Mouse (Mus musculus) CD4-positive, CD25-positive, alpha-beta regulatory T cell, adult 2 months (primary cell): ENCODE measurements around the gene Map3k3.
"Not testable (repeated sequence)": the region's sequence is repeated elsewhere in the genome, so short reads cannot be mapped to it uniquely, and the experiment has no call there.

Source experiments
- DNase-seq: peaks from one replicate; pipeline ENCODE4 v3.0.0-alpha.2; 2012; ENCODE audit warnings: low read depth, low spot score

The Map3k3 gene

DNA sequence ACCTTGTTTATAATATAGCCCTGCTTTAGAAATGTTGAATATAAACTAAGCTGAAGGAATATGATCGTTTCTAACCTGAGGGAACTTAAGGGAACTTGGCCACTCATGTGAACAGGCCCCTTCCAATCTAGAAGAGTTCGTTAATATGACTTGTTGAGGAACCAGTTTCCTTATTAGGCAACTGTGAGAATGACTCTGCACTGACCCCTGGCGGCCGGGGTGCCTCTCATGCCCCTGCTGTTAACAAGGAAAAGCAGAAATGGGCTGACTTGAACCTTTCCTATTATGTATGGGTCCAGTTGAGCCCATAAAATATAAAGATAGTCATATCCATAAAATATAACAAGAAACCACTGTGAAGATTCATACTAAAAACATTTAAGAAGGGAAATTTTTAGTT lies 8.1 kb upstream of the Map3k3 start:
- peak; percentile 92 for DNase-seq

DNA sequence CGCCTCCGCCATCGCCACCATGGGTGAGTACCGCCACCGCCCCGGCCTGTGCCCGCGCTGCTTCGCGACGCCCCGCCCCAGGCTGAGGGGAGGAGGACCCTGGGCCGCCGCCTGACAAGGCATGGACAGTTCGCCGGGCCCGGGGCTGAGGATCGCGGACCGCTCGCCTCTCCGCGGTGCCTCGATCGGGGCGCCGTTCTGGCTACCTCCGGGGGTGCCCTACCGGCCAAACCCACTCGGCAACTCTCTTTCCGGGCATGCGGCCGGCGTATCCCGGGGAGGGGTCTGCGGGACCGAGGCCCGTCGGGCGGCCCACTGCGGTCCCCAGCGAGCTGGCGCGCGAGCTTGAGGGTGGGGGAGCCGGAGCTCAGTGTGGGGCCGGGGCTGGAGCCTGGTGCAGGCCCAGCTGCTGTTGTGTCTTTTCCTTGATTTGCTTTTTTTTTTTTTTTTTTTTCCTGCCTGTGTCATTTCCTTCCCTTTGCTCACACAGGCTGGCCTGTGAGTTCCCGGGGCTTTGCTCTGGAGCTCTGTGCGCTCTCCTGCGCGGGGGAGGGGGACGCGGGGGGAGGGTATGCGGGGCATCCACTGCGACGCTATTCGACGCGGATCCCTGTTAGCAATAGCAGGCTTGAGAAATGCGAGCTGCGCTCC lies 623 bp downstream of the Map3k3 start:
- peak; percentile 82 for DNase-seq

DNA sequence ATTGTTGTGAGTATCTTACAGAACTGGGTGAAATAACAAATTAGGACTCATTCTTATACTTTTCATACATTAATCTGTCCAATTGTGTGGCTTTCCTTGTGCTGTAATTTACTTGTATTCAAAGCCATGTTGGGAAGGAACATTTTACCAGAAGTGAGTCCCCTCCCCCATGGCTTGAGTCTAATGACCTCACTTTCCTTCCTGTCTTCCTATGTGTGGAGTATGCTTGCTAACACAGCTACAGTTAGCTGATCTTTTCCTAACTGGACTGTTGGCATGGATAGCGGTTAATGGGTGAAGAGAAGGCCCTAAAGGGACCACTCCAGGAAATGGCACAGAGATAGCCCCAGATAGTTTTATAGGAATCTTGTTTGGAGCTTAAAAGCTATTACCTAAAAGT lies 13.8 kb downstream of the Map3k3 start:
- DNase-seq: peak; percentile 35

DNA sequence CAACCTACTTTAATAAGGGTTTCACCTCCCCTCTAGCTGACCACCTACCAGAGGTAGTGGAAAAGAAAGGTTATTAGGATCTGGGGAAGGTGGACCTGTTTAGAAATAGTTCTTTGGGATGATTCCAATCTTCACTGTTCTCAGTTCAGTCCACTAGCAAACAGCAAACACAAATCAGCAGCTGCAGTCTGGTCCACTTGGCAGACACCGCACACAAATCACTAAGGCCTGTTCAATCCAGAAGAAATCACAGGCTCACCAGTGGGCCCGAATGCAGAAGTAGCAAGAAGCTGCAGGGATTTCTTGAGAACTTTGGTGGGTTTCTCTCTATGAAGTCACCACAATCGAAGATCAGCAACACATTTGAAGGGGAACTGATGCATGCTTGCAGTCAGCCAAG lies 18.5 kb downstream of the Map3k3 start:
- no peak for DNase-seq

DNA sequence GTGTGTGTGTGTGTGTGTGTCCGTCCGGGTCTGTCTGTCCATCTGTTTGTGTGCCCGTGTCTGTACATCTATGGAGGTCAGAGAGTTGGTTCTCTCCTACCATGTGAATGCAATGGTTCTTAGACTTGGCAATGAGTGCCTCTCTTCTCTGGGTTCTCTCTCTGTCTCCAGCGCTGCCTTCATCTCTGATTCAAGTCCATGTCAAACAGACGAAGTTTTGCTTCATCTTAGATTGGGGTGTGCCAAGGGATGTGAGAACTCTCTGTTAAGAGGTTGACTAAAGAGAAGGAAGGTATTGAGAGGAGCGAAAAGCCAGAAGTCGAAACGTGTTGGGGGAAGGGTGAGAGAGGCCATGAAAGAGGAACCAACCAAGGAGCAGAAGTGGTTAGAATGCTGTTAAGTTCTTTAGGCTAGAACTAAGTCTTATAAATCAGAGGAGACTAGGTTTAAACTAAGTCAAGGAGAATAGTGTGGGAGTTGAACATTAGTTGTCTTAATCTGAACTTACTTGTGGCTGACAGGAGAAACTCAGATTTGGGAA lies 21.7 kb downstream of the Map3k3 start:
- no peak for DNase-seq

DNA sequence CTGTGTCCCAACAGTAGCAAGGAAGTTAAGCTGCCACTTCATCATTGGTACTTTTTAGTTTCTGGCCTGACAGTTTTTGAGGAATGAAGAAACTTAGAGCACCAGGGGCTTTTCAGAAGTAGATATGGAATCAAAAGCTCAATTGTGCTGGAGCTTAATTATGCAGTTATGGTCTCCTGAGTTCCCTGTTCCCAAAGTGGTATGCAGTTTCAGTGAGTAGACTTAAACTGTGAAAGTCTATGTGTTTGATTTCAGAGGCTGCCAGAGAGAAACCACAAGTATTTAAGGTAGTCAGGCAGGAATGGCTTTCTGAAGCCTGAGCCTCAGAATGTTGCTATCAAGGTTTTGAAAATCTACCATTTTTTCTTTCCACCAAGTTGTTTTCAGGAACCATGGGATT lies 27.3 kb downstream of the Map3k3 start:
- no peak for DNase-seq

DNA sequence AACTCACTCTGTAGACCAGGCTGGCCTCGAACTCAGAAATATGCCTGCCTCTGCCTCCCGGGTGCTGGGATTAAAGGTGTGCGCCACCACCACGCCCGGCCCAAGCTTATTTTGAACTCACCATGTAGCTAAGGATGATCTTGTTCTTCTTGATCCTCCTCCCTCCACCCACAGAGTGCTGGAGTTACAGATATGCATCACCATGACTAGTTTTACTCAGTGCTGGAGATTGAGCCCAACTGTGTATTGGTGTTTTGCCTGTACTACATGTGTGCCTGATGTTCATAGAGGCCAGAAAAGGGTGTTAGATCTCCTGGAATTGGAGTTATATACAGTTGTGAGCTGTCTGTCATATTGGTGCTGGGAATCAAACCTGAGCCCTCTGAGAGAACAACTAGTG lies 37.8 kb downstream of the Map3k3 start:
- DNase-seq: peak; percentile 36

DNA sequence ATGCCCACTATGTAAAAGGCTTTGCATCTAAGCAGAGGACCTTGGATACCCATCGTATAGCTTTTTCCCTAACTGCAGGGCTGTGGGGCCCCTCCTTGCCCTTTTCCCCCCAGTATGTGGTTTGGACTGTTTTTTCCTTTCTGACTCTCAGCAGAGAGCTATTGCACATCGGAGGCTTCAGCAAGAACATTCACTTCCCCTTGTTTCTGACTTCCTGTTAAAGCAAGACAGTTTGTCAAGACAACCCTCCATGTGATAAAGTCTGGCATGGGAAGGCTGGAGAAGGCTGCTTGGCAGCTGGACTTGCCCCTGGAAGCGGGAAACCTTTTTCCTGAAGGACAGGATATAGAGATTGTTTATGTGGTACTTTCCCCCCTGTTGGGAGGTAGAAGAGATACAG lies 38.3 kb downstream of the Map3k3 start:
- peak; percentile 50 for DNase-seq

DNA sequence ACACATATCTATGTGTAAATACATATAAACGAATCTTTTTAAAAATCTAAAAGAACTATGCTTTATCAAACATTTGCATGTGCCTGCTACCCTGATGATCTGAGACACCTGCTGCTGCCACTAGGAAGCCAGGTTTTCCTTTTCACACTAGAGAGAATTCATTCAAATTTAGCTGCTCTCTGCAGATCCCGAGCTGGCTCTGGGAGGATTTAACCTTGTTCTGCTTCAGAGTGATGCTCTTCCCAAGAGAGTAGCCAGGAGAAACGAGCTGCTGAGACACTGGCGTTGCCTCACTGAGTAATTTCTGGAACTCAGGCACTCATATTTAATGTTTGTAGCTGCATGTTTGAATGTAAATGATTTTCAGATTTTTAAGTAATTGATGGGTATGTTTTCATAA lies 40.4 kb downstream of the Map3k3 start:
- no peak for DNase-seq

DNA sequence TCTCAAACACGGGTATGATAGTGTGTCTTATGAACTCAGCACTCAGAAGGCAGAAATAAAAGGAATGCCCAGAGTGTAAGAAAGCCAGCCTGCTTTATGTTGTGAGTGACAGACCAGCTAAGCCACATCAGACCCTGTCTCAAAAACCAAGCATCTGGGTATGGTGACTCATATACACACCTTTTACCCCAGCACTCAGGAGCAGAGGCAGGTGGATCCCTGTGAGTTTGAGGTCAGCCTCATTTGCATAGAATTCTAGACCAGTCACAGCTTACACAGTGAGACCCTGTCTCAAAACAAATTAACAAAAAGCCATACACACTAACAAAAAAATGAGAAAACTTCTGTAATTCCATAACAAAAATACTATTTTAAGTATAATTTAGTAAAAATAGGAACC lies 41.4 kb downstream of the Map3k3 start:
- DNase-seq: no peak

DNA sequence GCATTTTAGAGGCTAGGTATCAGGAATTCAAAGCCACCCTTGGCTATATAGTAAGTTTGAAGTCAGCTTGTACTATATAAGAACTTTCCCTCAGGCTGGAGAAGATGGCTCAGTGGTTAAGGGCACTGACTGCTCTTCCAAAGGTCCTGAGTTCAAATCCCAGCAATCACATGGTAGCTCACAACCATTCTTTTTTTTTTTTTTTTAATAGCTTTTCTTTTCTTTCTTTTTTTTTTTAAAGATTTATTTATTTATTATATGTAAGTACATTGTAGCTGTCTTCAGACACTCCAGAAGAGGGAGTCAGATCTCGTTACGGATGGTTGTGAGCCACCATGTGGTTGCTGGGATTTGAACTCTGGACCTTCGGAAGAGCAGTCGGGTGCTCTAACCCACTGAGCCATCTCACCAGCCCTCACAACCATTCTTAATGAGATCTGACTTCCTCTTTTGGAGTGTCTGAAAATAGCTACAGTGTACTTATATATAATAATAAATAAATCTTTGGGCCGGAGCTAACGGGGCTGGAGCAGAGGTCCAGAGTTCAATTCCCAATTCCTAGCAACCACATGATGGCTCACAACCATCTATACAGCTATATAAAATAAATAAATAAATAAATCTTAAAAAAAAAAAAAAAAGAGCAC lies 42.4 kb downstream of the Map3k3 start:
- DNase-seq: not testable (repeated sequence)

DNA sequence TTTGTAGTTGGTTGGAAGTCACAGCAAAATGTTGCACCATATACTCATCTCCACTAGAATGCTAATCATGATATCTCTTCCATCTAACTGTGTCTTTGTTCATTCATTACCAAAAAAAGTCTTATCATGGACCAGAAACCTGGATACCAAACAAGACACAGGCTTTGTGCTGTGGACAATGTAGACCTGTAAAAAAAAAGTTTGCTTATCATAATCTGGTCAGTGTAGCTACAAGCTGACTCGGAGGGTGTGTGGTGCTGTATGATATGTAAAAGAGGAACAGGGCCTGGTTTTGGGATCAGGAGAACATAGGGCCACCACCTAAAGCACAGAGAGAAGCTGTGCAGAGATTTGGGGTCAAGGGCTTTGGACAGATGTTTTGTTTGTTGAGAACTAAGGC lies 45.1 kb downstream of the Map3k3 start:
- no peak for DNase-seq

DNA sequence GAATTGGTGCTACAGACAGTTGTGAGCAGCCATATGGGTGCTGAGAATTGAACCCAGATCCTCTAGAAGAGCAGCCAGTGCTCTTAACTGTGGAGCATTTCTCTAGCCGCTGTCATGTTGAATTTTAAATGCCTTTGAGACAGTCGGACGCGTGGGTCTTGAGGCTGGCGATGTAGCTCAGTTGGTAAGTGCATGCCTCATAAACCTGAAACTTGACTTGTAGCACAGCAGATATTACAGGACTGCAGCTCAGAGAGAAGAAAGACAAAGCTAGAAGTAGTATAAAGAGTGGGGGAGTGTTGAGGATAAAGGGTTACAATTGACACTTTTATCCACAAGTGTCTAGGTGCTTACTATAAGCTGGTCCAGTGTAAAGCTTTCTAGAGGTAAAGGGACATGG lies 48.1 kb downstream of the Map3k3 start:
- DNase-seq: no peak

DNA sequence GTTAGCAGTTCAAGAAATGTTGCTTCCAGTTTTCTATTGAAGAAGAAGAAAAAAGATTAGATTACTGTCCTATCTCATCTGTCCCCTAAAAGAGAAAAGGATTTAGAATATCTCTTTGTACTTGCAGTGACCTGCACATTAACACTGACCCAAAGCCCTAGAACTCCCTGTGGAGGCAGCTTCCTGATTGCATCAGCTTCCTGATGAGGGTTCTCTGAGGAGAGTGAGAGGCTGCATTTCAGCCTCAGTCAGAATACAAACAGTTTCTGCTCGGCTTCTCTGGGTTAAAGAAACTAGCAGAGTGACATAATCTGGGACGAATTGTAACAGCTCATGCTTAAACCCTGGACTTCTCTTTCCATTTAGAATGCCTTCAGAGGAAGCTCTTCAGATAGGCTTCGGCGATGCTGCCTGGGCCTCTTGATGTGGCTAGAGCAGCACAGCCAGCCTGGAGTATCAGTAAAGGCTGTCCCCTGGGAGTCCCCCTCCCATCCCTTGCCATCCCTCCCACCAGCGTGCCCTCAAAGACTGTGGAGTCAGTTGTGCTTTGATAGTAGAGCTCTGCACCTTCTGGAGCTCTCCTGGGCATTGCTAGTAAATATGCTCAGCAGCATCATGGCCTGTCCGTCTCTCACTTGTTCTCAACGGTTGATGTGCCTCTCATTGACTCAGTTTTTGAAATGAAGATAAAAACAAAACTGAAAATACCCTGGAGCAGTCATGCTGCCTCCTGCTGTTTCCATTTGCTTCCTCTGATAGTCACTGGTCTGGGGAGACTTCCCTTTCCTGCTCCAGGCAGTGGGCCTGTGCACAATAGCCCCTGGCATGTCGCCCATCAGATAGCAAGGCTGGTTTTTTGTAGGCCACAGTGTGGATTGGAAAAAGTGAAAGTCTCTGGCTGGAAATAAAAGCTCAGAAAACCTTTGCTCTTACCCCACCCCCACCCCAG lies 50.4 kb downstream of the Map3k3 start:
- DNase-seq: peak; percentile 35

DNA sequence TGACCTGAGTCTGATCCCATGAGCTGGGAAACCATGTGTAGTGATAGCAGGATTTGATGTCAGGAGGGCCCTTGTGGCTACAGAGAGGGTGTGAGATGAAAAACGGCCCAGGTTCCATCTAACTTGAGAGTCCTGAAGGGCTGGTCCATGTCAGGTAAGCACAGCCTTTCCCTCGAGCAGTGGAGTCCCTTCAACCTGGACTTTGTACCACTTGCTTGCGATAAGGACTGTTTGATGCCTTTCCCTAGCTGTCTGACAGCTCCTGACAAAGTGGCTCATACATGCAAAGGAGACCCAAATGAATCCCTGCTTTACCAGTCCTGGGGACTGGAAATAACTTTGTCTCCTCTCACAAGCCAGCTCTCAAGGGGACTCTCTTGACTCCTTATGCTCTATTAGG lies 66.8 kb downstream of the Map3k3 start:
- DNase-seq: no peak

DNA sequence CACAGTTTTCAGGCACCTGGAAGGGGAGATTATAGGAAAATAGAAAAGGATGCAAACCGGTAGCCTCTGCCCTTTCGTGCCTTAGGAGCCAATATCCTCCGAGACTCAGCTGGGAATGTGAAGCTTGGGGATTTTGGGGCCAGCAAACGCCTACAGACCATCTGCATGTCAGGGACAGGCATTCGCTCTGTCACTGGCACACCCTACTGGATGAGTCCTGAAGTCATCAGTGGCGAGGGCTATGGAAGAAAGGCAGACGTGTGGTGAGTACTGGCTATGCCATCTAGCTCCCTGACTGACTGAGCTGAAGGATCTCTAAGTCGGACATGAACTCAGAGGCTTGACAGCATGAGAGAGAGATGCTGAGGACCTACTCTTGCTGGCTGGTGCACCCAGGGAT lies 67.7 kb downstream of the Map3k3 start:
- no peak for DNase-seq

DNA sequence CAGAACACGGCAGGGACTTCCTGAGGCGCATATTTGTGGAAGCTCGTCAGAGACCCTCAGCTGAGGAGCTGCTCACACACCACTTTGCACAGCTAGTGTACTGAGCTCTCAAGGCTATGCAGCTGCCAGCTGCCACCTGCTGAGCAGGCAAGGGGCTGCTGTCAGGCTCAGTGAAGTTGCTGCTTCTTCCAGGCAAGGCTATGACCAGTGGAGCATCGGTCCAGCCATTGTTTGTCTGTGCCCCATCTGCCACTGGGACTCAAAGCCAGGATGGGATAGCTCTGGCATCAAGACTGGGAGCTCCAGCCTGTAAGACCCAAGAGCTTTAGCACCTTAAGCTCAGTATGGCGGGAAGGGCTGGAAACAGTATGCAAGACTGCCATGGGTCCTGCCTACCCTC lies 69.7 kb downstream of the Map3k3 start:
- DNase-seq: no peak

DNA sequence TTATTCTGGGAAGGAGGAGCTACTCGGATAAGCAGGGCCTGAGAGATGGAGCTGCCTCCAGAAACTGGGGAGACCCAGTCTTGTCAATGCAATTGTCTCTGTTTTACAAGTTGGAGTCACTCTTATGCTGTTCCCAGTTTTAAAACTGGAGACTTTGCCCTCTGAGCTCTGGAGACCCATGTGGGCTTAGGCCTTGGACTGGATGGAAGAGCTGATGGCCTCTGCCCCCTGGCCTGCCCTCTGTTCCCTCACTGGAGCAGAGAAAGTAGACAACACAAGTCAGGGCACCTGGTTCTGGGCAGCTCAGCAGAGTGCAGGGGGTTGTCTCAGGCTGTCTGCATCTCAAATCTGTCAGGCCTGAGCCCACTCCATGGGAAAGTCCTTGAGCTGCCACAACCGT lies 70.4 kb downstream of the Map3k3 start:
- no peak for DNase-seq

DNA sequence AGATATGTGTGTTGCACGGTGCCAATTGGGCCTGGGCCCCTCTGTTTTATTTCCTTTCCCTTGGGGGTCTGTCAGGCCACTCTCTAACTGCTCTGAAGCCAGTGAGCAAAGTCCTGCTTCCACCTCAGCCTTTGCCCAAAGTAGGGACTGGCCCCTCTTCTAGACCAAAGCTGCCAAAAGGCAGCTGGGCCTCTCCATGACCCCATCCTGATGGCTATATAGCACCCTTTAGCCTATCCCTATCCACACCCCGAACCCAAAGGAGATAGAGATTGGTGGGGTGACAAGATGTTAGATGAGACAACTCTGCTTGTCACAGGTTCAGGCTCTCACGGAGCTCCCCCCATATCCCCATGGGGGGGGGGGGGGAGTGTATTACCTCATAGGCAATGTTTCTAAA lies 71.3 kb downstream of the Map3k3 start:
- peak; percentile 35 for DNase-seq

DNA sequence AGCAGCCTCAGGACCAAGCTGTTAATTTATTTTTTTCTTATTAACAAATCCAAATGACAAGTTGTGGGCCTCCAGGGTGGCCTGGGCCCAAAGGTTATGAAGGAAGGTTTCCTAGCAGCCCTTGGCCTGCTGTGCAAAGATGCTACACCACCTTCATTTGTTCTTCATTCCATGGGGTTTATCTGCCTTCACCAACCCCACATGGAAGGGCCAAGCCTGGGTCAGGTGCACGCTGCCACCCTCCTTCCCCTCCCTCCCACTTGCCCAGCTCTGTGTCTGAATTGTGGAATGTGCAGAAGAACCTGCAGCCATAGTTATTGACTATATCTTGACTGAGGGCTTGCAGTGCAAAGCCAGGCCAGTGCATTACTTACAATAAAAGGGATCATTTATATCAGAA lies 71.8 kb downstream of the Map3k3 start:
- DNase-seq: no peak

DNA sequence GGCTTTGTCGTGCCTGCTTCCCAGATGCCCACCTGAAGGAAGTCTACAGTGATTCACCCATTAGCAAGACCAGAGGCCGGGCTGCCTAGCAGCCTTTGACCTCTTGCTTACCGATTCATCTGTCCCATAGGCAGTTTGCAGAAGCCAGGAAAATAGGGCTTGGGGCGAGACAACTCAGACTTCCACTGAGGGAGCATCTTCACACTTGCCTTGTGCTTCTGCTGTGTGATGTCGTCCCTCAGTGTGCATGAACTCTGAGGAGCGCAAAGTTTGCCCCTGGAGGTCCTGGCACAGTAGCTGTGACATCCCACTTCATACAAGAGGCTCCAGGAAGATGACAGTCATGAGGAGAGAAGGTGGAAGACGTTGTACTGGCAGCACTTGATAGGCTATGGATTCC lies 72.7 kb downstream of the Map3k3 start:
- DNase-seq: no peak
